Mouse (Mus musculus) heart, embryonic 13.5 days (tissue): ENCODE data around the gene Ccr2. TPM values are rescaled to one million over a fixed set of nuclear protein-coding genes. Genes with fewer than 3 reads are reported as not detected.
"Not testable (repeated sequence)": the region's sequence is repeated elsewhere in the genome, so short reads cannot be mapped to it uniquely, and the experiment has no call there.

ENCODE experiments used
- ATAC-seq: fragments of 200-750 bp; cut with Nextera tagmentation; 2 replicates; pipeline ENCODE4 v1.8.0; 2017; ENCODE audit warnings: moderate TSS enrichment; ENCODE audit not compliant: insufficient number of reproducible peaks, low FRiP score, low TSS enrichment; ENCODE audit errors: extremely low read depth
- H3K27ac ChIP-seq: fragments of 300-500 bp; sonication (generic); replicated peaks from 2 replicates; pipeline ENCODE4 v1.5.1; 2015; ENCODE audit warnings: moderate library complexity, mild to moderate bottlenecking, inconsistent platforms
- H3K27me3 ChIP-seq: fragments of 300-500 bp; sonication (generic); replicated peaks from 2 replicates; pipeline ENCODE4 v1.6.1; 2015; ENCODE audit warnings: mild to moderate bottlenecking, inconsistent platforms
- H3K36me3 ChIP-seq: fragments of 300-500 bp; sonication (generic); 2 replicates; pipeline ENCODE4 v1.6.1; 2015; ENCODE audit warnings: mild to moderate bottlenecking, inconsistent platforms
- H3K4me1 ChIP-seq: fragments of 300-500 bp; sonication (generic); 2 replicates; pipeline ENCODE4 v1.6.1; 2015; ENCODE audit warnings: inconsistent platforms
- H3K4me2 ChIP-seq: fragments of 300-500 bp; sonication (generic); 2 replicates; pipeline ENCODE4 v1.6.1; 2015; ENCODE audit warnings: inconsistent platforms, mild to moderate bottlenecking, moderate library complexity
- H3K4me3 ChIP-seq: fragments of 300-500 bp; sonication (generic); 2 replicates; pipeline ENCODE4 v1.5.1; 2015; ENCODE audit warnings: moderate library complexity, mild to moderate bottlenecking, inconsistent platforms
- H3K9ac ChIP-seq: fragments of 300-500 bp; sonication (generic); 2 replicates; pipeline ENCODE4 v1.6.1; 2015; ENCODE audit warnings: inconsistent platforms, mild to moderate bottlenecking, moderate library complexity
- H3K9me3 ChIP-seq: fragments of 300-500 bp; sonication (generic); 2 replicates; pipeline ENCODE4 v1.6.1; 2016; ENCODE audit warnings: inconsistent platforms
- WGBS: fragments of 180-500 bp; shearing (Covaris S2); methylation state at CpG from one replicate; pipeline ENCODE4 v1.1.7; 2015; ENCODE audit warnings: mixed read lengths; 5-methylcytosine and 5-hydroxymethylcytosine counted together
- polyA plus RNA-seq: library from polyadenylated mRNA; unstranded; fragments of >200 nt; fragmentation: Nextera tagmentation; extraction: Ambion mirVana; gene quantifications from 2 replicates; pipeline ENCODE4 v1.2.1, GENCODE M21; 2015

Gene Ccr2
- polyA plus RNA-seq, result 0.66 and 0.83 TPM in 2 replicates

- Histone ChIP-seq H3K4me1 (no peaks in the 10 kb centered on the region), H3K4me2 (no peak within 1 kb of the TSS), H3K36me3 (no peaks in the 10 kb centered on the region), H3K27ac (no peak within 1 kb of the TSS), H3K4me3 (no peak within 1 kb of the TSS), H3K9ac (no peak within 1 kb of the TSS), H3K9me3 (no peaks in the 10 kb centered on the region), H3K27me3 (no peaks in the 10 kb centered on the region)
- 69% methylated on average over 4 of the region's 4 CpGs for WGBS
- ATAC-seq, result no peak
Observed at GRCm38 (mm10) chr9:124101723-124102122, at the start of gene Ccr2. Ccr2 (plus strand) TSS chr9:124101950.

GRCm38 (mm10) chr9:124053532-124053931 lies 48.2 kb upstream of the Ccr2 start:
- ATAC-seq, result no peak
- 40% methylated on average over 2 of the region's 2 CpGs for WGBS

GRCm38 (mm10) chr9:124056158-124056709 lies 45.5 kb upstream of the Ccr2 start:
- no peaks in the 10 kb centered on the region for H3K4me1 ChIP-seq
- no peaks in the 10 kb centered on the region for H3K36me3 ChIP-seq
- H3K4me3 ChIP-seq, result no peak overlapping the region
- H3K27ac ChIP-seq, result no peak overlapping the region
- no peaks in the 10 kb centered on the region for H3K9me3 ChIP-seq
- H3K27me3 ChIP-seq, result no peaks in the 10 kb centered on the region
- H3K4me2 ChIP-seq, result no peak overlapping the region
- no peak overlapping the region for H3K9ac ChIP-seq
- WGBS, result 61% methylated on average over 3 of the region's 3 CpGs
- ATAC-seq, result no peak

More at GRCm38 (mm10) chr9:124053532-124053931, 48.2 kb upstream of the Ccr2 start:
- Histone ChIP-seq H3K4me1 (no peaks in the 10 kb centered on the region), H3K27ac (no peak overlapping the region), H3K9ac (no peak overlapping the region), H3K4me2 (no peak overlapping the region), H3K9me3 (no peaks in the 10 kb centered on the region), H3K36me3 (no peaks in the 10 kb centered on the region), H3K4me3 (no peak overlapping the region), H3K27me3 (no peaks in the 10 kb centered on the region)

DNA sequence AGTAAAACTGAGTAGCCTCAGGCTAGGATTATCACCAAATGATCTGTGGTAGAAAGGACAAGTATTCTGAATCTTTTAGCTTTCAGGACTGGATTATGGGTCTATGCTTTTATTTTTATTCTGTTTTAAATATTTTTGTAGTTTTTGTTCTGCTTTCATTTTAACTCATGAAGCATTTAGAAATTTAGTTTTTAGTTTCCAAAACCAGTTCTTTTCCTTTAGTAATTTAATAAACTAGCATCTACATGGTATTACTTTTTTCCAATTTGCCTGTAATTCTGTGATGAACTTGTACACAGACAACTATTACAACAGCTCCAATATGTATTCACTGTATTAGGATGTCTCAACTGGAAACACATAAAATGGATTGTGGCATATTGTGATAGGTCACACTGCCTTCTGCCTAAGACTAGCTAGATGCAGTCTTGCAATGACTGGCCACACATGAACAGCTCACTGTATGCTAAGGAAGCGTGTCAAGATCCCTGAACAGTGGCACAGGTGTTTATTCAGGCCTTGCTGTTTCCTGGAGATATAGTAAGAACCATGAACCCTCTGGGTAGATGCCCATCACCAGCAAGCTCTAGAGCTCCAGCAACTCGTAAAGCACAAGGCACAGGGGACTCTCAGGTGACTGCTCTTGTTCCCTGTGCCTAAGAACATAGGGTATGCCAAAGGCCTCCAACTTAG lies 41.9 kb upstream of the Ccr2 start:
- H3K9me3 ChIP-seq, result no peaks in the 10 kb centered on the region
- H3K4me2 ChIP-seq, result no peak overlapping the region
- no peaks in the 10 kb centered on the region for H3K4me1 ChIP-seq
- no peak overlapping the region for H3K27ac ChIP-seq
- no peaks in the 10 kb centered on the region for H3K27me3 ChIP-seq
- ATAC-seq, result no peak
- 60% methylated on average over 2 of the region's 2 CpGs for WGBS
- no peaks in the 10 kb centered on the region for H3K36me3 ChIP-seq
- no peak overlapping the region for H3K4me3 ChIP-seq
- H3K9ac ChIP-seq, result no peak overlapping the region

GRCm38 (mm10) chr9:124061474-124062432 lies 40.0 kb upstream of the Ccr2 start:
- H3K4me2 ChIP-seq, H3K27me3 ChIP-seq, H3K9ac ChIP-seq, H3K27ac ChIP-seq, H3K36me3 ChIP-seq, H3K4me1 ChIP-seq, H3K9me3 ChIP-seq, H3K4me3 ChIP-seq, ATAC-seq: not testable (repeated sequence)
- 43% methylated on average over 3 of the region's 3 CpGs for WGBS

GRCm38 (mm10) chr9:124066572-124067103 lies 35.1 kb upstream of the Ccr2 start:
- H3K36me3 ChIP-seq, result no peaks in the 10 kb centered on the region
- no peaks in the 10 kb centered on the region for H3K9me3 ChIP-seq

DNA sequence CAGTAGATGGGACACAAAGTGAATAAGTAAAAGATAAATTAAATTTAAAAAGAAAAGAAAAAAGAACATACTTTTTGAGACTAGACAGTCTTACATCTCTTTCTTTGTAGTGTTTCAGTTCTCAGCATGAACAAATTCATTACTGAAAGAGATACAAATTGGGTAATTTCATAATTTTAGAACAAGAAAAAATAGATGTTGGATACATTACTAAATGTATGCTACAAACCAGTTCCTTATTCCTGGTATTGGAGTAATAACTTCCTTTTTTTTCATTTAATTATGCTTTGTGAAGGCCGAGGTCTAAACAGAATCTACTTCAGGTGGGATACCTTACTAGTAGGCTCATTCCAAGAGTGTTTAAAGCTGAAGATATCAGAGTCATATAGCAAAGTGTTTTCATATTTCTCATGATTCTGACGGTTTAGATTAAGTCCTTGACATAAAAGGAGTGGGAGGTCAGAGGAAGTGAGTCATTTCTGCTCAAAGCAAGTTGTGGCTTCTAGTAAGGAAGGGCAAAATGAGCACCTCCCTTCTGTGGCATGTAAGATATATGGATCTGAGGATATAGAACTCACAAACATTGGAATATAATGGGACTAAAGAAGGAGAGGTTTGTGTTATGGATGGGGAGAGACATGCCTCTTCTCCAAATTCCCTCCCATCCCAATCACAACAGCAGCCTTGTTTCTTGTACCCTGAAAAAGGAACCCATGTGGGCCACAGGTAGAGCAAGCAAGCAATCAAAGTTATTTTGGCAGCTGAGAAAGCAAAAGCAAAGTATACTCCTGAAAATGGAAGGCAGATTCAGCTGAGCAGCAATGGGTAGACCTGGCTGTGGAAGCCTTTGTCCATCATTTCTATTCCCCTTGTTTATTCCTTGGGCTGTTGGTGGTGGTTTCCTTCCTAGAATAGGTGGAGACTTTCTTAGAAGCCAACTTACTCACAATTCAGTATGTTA lies 33.4 kb upstream of the Ccr2 start:
- Histone ChIP-seq H3K36me3 (no peaks in the 10 kb centered on the region), H3K4me3 (no peak overlapping the region), H3K4me2 (no peak overlapping the region), H3K9ac (no peak overlapping the region), H3K9me3 (no peaks in the 10 kb centered on the region), H3K27me3 (no peaks in the 10 kb centered on the region), H3K4me1 (no peaks in the 10 kb centered on the region), H3K27ac (no peak overlapping the region)
- 51% methylated on average over 2 of the region's 2 CpGs for WGBS
- no peak for ATAC-seq

More at GRCm38 (mm10) chr9:124066572-124067103, 35.1 kb upstream of the Ccr2 start:
- Histone ChIP-seq H3K27ac (no peak overlapping the region), H3K4me3 (no peak overlapping the region), H3K4me2 (no peak overlapping the region), H3K27me3 (no peaks in the 10 kb centered on the region), H3K4me1 (no peaks in the 10 kb centered on the region), H3K9ac (no peak overlapping the region)
- no peak for ATAC-seq

GRCm38 (mm10) chr9:124071506-124071905 lies 30.2 kb upstream of the Ccr2 start:
- ATAC-seq, result no peak
- H3K9me3 ChIP-seq, result no peaks in the 10 kb centered on the region
- H3K4me2 ChIP-seq, result no peak overlapping the region

DNA sequence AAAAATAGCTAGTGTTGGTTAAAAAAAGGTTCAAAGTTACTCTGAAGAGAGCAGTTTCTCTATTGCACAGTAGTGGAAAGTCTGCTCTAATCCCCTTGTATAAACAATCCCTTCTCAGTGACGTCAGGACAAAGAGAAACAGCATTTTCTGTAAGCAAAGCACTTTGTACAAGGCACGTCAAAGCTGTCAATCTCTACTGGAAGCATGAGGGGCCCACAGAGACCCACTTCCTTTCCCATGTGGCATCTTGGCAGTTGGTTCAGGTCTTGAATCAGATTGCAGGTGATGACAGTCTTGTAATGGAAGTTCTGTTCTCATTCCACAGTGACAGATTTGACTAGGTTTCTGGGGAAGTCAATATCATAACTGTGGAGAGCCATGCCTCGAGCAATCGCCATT lies 21.9 kb upstream of the Ccr2 start:
- H3K27ac ChIP-seq, result no peak overlapping the region
- WGBS, result 48% methylated on average over 4 of the region's 4 CpGs

More at GRCm38 (mm10) chr9:124071506-124071905, 30.2 kb upstream of the Ccr2 start:
- no peaks in the 10 kb centered on the region for H3K27me3 ChIP-seq
- H3K36me3 ChIP-seq, result no peaks in the 10 kb centered on the region
- no peak overlapping the region for H3K27ac ChIP-seq
- WGBS, result 77% methylated on average over 1 of the region's 1 CpGs
- H3K4me1 ChIP-seq, result no peaks in the 10 kb centered on the region
- no peak overlapping the region for H3K9ac ChIP-seq
- no peak overlapping the region for H3K4me3 ChIP-seq

GRCm38 (mm10) chr9:124080471-124080870 lies 21.3 kb upstream of the Ccr2 start:
- H3K9me3 ChIP-seq, H3K27ac ChIP-seq, H3K4me3 ChIP-seq, H3K9ac ChIP-seq, ATAC-seq, H3K36me3 ChIP-seq, H3K27me3 ChIP-seq, H3K4me1 ChIP-seq, H3K4me2 ChIP-seq: not testable (repeated sequence)
- 92% methylated on average over 12 of the region's 13 CpGs for WGBS

More for the DNA sequence above, 21.9 kb upstream of the Ccr2 start:
- H3K4me1 ChIP-seq, result no peaks in the 10 kb centered on the region
- no peak overlapping the region for H3K4me3 ChIP-seq
- H3K36me3 ChIP-seq, result no peaks in the 10 kb centered on the region
- H3K9ac ChIP-seq, result no peak overlapping the region
- H3K4me2 ChIP-seq, result no peak overlapping the region
- H3K9me3 ChIP-seq, result no peaks in the 10 kb centered on the region
- H3K27me3 ChIP-seq, result no peaks in the 10 kb centered on the region
- no peak for ATAC-seq
